Mouse (Mus musculus) lung, adult 2 months (tissue): ENCODE data around the gene Hoxa5.

Experiments
- CTCF ChIP-seq: fragments of 200-500 bp; IDR thresholded peaks from 2 replicates; pipeline ENCODE4 v1.5.1; 2011; ENCODE audit warnings: mild to moderate bottlenecking, low read length, control low read depth; ENCODE audit not compliant: insufficient read depth
- POLR2A ChIP-seq: fragments of 200-500 bp; IDR thresholded peaks from 2 replicates; pipeline ENCODE4 v1.6.1; 2011; ENCODE audit warnings: low read depth, mild to moderate bottlenecking, control low read depth, low read length, borderline replicate concordance; ENCODE audit errors: extremely low read depth

- no peak for TF ChIP-seq CTCF
- TF ChIP-seq POLR2A: no peak
Observed at GRCm38 (mm10) chr6:52155471-52155870, 48.9 kb downstream of the Hoxa5 start.
